Mouse (Mus musculus): ENCODE data around the gene Cpxm2. TPM values are rescaled to one million over a fixed set of nuclear protein-coding genes. Genes with fewer than 3 reads are reported as not detected.

The Cpxm2 gene
- 2.1 and 3.9 TPM in 2 replicates for polyA plus RNA-seq (2012; ENCODE audit: insufficient read depth, insufficient read length, missing spikeins)

DNA sequence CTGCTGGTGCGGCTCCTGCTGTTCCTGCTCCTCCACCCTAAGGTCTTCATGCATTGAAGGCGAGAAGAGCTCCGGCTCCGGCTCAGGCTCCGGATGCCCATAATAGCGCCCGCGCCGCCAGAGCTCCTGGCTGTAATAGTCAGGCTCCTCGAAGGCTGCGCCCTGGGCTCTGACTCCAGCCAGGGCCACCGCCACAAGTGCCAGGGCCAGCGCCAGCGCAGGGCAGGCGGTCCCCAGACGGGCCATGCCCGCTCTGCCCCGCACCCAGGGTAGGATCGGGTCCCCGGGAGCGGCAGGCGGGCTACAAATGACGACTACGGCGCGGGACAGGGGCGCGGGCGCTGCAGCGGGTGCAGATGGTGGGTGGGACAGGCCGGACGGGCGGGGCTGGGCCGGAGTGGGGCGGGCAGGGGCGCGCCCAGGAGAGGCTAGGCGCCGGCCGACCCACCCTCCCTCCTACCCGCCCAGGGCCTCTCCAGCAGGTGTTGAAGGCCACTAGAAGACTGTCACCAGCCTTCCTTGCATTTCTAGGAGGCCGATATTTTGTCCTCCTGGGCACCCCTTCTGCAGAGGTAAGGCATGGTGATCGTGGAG, at the start of gene Cpxm2:
Gene Cpxm2, minus strand, starts transcription at position 372 of the 594 bp plus-strand sequence.
- Histone ChIP-seq H3K4me3 (ENCODE audit: insufficient read depth, low read depth, low read length) (peak within 1 kb of the TSS; percentile 3; the same call in 1 of the 2 replicates), H3K27ac (replicated peaks; ENCODE audit: low read depth, low read length) (no peak within 1 kb of the TSS), H3K4me1 (ENCODE audit: control insufficient read depth, insufficient read depth, insufficient read length, low read length) (no peaks in the 10 kb centered on the region)

DNA sequence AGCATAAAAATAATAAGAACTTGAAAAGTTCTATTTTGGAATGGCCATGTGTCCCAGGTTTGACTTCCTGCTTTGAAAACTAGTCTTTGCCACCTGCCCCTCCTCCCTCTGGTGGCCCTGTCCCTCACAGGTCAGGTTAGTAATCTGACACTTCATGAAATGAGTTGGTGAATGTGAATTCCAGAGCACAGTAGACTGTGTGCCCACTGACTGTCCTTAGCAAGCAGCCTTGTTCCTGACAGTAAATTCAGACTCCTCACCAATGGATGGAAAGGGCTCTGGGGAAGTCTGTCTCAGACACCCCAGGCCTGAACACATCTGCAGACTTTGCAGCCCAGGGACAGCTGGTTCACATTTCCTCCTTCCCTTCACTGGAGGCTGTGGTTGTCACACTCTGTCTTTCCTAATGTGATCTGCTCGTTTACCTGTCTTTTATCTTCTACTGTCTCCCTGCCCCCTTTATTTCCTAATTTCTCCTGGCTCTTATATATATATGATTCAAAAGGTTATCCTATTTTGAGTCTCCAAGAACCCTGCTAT, 49.6 kb upstream of the Cpxm2 start:
- Histone ChIP-seq H3K4me3 (ENCODE audit: insufficient read depth, low read depth, low read length) (no peak overlapping the region), H3K4me1 (ENCODE audit: control insufficient read depth, insufficient read depth, insufficient read length, low read length) (no peaks in the 10 kb centered on the region), H3K27ac (replicated peaks; ENCODE audit: low read depth, low read length) (no peak overlapping the region)

DNA sequence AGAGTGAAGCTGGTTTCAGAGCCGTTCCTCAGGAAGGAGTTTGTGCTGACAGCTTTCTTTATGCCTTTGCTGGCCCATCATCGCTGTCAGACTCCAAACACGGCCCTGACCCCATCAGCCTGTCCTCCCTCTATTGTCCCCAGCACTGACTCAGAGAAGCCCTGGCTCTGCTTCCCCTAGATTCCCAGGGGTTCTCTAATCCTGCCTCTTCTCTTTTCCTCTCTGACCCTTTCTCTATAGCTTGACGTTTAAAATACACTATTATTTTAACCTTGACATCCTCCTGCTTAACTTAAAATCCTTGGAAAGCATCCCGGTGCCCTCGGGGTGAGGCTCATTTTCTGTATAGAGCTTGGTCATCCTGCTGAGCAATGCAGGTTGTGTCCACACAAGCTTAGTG, 45.1 kb upstream of the Cpxm2 start:
- Histone ChIP-seq H3K4me1 (ENCODE audit: control insufficient read depth, insufficient read depth, insufficient read length, low read length) (no peaks in the 10 kb centered on the region; the same call in none of the 2 replicates), H3K27ac (replicated peaks; ENCODE audit: low read depth, low read length) (no peak overlapping the region), H3K4me3 (ENCODE audit: insufficient read depth, low read depth, low read length) (no peak overlapping the region)

DNA sequence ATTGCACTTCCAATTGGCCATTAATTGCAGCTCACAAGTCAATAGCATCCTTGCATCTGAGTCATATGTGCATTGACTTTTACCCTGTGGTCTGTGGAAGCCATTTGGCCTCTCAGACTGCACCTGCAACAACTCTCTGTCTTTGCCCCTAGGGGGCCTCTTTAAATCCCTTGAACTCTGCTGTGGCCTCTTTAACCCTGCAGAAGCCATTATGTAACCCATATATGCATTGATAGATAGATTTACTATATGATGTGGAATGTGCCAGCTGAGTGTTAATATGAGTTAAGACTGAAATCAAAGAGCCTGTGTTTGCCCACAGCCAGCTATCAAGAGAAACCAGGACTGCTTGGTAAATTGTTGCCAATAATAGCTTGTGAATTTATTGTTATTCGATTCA, 44.3 kb upstream of the Cpxm2 start:
- H3K4me3 ChIP-seq (ENCODE audit: insufficient read depth, low read depth, low read length), result no peak overlapping the region
- no peaks in the 10 kb centered on the region; the same call in none of the 2 replicates for H3K4me1 ChIP-seq (ENCODE audit: control insufficient read depth, insufficient read depth, insufficient read length, low read length)
- H3K27ac ChIP-seq (replicated peaks; ENCODE audit: low read depth, low read length), result no peak overlapping the region

DNA sequence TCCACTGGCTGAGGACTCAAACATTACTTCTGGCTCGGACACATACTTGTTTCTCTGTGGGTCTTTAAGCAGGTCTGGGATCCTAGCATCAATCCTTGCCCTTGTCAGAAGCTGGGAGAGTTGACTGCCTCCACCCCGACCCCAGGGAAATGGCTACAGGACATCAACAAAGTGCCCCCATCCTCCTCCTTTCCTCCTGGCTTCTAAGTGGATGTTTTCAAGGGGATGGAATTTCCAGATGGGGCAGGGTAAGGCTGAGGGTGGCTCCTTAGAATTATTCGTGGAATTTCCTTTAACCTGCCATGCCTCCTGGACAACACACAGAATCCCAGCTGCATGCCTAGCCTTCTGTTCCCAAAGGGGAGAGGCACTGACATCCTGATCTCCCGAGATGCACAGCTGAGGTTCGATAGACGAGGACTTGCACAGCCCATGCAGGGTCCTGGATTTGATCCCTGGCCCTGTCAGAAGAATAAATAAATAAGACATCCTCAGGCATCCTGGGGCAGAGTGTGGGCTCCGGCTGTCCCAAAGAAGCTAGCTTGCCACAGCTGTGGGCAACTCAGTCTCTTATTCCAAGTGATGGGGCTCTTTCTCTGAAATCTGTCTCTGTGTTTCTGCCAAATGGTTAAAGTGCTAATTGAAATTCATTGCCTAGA, 43.4 kb upstream of the Cpxm2 start:
- no peak overlapping the region for H3K4me3 ChIP-seq (ENCODE audit: insufficient read depth, low read depth, low read length)
- no peak overlapping the region for H3K27ac ChIP-seq (replicated peaks; ENCODE audit: low read depth, low read length)

DNA sequence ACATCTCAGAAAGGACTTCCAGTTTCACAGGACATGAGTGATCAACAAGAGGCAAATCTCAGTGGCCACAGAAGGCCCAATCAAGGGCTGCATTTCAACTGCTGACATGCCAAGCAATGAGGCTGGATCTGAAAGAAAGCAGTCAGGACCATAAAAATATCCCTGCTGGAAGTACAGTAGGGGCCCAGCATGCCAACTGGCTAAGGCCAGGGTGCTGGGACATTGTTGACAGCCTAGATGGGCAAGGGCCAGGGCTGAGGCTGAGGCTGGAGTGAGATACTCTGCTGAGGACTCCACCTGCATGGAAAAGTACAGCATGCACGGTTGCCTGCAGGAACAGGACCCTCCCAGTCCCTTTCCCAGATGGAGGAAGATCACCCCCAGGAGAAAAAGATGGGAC, 42.0 kb upstream of the Cpxm2 start:
- Histone ChIP-seq H3K4me1 (ENCODE audit: control insufficient read depth, insufficient read depth, insufficient read length, low read length) (no peaks in the 10 kb centered on the region; the same call in none of the 2 replicates), H3K4me3 (ENCODE audit: insufficient read depth, low read depth, low read length) (no peak overlapping the region), H3K27ac (replicated peaks; ENCODE audit: low read depth, low read length) (no peak overlapping the region)

More for the DNA sequence above, 43.4 kb upstream of the Cpxm2 start:
- no peaks in the 10 kb centered on the region; the same call in none of the 2 replicates for H3K4me1 ChIP-seq (ENCODE audit: control insufficient read depth, insufficient read depth, insufficient read length, low read length)

DNA sequence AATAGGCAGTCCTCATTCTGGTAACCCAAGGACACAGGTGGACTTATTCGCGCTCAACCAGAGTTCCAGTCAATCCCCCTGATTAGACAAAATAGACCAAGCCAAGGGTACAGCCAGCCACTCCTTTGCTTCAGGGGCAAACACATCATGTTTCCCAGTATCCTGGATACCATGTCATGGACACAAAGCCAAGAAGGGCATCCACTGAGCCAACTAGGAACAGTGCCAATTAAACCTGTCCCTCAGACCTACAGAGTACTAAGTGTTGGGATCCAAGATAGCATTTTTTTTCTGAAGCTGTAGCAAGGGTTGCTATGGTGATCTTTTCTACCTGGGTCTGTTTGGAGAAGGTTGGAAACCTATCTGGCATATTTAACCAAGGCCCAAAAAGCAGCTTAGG, 39.1 kb upstream of the Cpxm2 start:
- H3K27ac ChIP-seq (replicated peaks; ENCODE audit: low read depth, low read length), result no peak overlapping the region
- H3K4me1 ChIP-seq (ENCODE audit: control insufficient read depth, insufficient read depth, insufficient read length, low read length), result no peaks in the 10 kb centered on the region; the same call in none of the 2 replicates
- H3K4me3 ChIP-seq (ENCODE audit: insufficient read depth, low read depth, low read length), result no peak overlapping the region

DNA sequence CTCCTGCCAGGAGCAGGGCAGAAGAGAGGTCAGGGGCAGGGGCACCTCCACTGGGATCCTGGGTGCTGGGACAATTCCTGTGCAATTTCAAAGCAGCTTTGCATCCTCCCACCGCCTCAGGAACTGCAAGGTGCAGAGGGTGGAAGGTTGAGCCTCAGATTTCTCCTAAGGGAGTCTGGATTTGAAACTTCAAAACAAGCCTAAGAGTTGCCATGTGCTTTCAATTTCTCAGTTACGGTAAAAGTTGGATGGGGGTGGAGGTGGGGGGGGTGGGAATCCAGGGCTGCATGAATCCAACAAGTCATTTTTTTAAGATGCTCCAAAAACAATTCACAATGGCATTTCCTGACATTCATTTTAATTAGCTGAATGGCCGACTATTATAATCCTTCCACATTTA, 32.9 kb upstream of the Cpxm2 start:
- no peaks in the 10 kb centered on the region for H3K4me1 ChIP-seq (ENCODE audit: control insufficient read depth, insufficient read depth, insufficient read length, low read length)
- no peak overlapping the region for H3K4me3 ChIP-seq (ENCODE audit: insufficient read depth, low read depth, low read length)
- H3K27ac ChIP-seq (replicated peaks; ENCODE audit: low read depth, low read length), result no peak overlapping the region

DNA sequence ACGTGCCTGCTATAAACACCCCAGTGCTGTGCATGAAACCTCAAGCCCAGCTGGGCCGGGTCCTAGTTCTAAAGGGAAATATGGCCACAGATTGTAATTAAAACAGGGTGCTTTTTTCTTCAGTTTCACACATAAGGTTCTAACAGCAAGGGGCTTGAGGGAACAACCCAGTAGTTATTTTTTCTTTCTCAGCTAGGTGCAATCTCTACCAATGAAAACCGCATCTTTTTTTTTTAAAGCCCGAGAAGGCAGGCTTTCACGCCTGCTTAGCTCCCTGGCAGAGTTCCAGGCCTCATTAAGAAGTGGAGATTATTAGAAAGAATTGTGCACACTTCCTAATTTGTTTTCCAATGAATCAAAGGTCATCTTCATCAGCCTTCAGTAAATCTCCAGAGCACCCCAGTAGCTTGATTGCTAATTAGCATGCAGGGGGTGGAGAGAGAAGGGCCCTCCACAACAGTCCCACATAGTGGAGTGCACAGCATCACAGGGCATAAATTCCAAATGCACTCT, 29.4 kb upstream of the Cpxm2 start:
- no peak overlapping the region for H3K4me3 ChIP-seq (ENCODE audit: insufficient read depth, low read depth, low read length)
- no peaks in the 10 kb centered on the region for H3K4me1 ChIP-seq (ENCODE audit: control insufficient read depth, insufficient read depth, insufficient read length, low read length)
- no peak overlapping the region for H3K27ac ChIP-seq (replicated peaks; ENCODE audit: low read depth, low read length)

DNA sequence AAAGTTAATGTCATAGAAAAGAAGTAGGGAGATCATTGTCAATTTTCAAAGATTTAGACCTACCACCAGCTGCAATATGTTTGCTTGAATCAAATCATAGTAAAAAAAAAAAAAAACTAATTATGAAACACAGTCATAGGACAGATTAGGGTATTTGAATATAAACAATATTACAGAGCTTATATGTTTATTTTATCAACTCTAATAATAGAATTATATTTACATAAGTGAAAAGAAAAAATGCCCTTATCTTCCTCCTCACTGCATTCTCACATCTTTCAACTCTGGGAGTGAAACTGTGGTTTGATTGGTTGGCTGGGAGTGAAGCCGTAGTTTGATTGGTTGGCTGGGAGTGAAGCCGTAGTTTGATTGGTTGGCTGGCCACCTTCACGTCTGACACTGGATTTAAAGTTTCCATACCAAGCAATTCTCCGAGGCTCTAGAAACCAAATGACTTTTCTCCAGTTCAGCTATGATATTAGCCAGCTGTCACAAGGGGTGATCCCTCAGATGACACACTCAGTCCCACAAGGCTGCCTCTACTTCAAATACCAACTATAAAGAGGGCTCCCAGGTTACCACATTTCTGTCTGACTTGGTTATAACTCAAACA, 27.2 kb upstream of the Cpxm2 start:
- no peak overlapping the region for H3K27ac ChIP-seq (replicated peaks; ENCODE audit: low read depth, low read length)
- H3K4me3 ChIP-seq (ENCODE audit: insufficient read depth, low read depth, low read length), result no peak overlapping the region
- no peaks in the 10 kb centered on the region for H3K4me1 ChIP-seq (ENCODE audit: control insufficient read depth, insufficient read depth, insufficient read length, low read length)

DNA sequence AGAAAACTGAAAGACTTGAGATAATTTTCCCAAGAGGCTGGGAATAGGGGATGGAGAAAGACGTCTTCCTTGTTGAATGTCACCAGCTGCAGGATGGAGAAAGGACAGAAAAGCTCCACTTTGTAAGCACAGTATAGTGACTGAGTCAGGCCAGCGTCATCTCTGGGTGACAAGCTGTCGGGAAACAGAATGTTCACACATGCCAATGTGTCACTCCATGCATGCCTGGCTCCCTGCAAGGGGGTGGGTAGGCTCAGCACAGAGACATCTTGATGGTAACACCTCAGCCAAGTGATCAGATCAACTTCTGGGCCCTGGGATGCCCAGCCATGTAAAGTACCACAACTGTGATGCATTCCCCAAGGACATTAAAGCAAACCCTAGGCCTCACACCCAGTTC, 26.5 kb upstream of the Cpxm2 start:
- Histone ChIP-seq H3K27ac (replicated peaks; ENCODE audit: low read depth, low read length) (no peak overlapping the region), H3K4me1 (ENCODE audit: control insufficient read depth, insufficient read depth, insufficient read length, low read length) (no peaks in the 10 kb centered on the region), H3K4me3 (ENCODE audit: insufficient read depth, low read depth, low read length) (no peak overlapping the region)

DNA sequence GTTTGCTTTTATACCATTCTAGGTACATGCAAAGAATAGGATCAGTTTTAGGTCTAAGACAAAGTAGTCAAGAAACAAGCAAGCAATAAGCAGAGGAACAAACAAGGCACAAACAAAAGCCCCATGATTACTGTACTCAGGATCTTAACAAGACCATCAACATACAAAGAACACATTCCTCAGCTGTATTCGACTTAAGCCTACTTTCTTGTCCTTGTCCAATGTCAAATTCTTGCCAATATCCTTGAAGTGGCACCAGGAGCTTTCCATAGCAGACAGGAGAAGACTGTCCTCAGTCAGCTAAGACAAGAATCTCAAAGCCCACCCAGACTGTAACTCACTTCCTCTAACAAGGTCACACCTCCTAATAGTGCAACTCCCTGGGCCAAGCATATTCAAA, 24.5 kb upstream of the Cpxm2 start:
- Histone ChIP-seq H3K4me1 (ENCODE audit: control insufficient read depth, insufficient read depth, insufficient read length, low read length) (no peaks in the 10 kb centered on the region), H3K27ac (replicated peaks; ENCODE audit: low read depth, low read length) (no peak overlapping the region), H3K4me3 (ENCODE audit: insufficient read depth, low read depth, low read length) (no peak overlapping the region)

DNA sequence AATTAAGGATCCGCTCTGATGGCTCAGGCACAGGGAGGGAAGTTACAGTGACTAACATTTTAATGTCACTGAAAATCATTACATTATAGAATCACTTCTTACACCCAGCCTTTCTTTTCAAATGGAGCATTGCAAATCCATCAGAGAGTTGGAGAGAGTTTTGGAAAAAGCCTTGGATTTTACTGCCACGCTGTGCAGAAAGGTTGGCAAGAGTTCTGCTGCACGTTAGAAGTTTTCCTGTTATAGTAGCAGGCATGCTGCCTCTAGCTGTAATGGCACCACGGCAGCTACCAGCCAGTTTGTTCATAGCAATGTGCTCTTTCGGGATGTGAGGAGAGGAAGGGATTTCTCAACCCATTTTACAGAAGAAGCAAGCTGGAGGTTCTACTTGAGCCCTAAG, 20.2 kb upstream of the Cpxm2 start:
- no peak overlapping the region for H3K27ac ChIP-seq (replicated peaks; ENCODE audit: low read depth, low read length)
- no peak overlapping the region for H3K4me3 ChIP-seq (ENCODE audit: insufficient read depth, low read depth, low read length)
- H3K4me1 ChIP-seq (ENCODE audit: control insufficient read depth, insufficient read depth, insufficient read length, low read length), result no peaks in the 10 kb centered on the region

DNA sequence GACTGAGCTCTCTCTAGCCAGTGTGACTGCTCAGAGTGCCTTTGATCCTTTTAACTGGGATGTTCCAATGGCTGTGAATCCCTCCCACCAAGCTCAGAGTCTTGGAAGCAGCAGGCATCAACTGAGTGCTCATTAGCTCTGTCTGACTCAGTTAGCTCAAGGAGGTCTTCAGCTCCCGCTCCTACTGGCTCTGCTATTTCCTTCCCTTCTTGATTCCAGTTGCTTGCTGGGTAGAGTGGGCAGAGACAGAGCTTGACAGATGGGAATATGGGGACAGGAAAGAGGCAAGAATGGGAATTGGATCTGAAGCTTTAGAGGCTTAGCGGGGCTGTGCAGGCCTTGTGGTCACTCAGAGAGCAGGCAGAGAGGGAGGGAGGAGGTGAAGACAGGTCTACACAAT, 19.8 kb upstream of the Cpxm2 start:
- Histone ChIP-seq H3K27ac (replicated peaks; ENCODE audit: low read depth, low read length) (no peak overlapping the region), H3K4me3 (ENCODE audit: insufficient read depth, low read depth, low read length) (no peak overlapping the region), H3K4me1 (ENCODE audit: control insufficient read depth, insufficient read depth, insufficient read length, low read length) (no peaks in the 10 kb centered on the region)

DNA sequence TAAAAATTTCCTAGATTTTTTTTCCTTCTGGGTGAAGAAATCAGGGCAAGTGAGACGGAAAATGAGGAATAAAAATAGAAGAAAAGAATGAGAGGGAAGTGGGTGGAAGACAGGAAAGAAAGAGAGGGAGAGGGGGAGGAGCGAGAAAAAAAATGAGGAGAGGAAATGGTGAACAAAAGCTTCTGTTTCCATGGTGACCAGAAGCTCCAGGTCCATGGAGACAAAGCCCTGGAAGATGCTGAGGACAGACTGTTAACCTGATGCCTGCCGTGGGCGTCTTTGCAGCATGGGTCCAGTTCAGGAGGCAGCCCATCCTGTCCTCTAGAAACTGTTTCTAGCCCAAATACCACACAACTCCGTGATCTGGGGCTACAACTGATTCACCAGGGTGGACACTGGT, 17.7 kb upstream of the Cpxm2 start:
- no peak overlapping the region for H3K4me3 ChIP-seq (ENCODE audit: insufficient read depth, low read depth, low read length)
- no peaks in the 10 kb centered on the region for H3K4me1 ChIP-seq (ENCODE audit: control insufficient read depth, insufficient read depth, insufficient read length, low read length)
- H3K27ac ChIP-seq (replicated peaks; ENCODE audit: low read depth, low read length), result no peak overlapping the region

All from brown adipose tissue, adult 24 weeks (tissue).